Mouse (Mus musculus): ENCODE data around the gene Hspa1l.
"Not testable (repeated sequence)": the region's sequence is repeated elsewhere in the genome, so short reads cannot be mapped to it uniquely, and the experiment has no call there.

The Hspa1l gene

DNA sequence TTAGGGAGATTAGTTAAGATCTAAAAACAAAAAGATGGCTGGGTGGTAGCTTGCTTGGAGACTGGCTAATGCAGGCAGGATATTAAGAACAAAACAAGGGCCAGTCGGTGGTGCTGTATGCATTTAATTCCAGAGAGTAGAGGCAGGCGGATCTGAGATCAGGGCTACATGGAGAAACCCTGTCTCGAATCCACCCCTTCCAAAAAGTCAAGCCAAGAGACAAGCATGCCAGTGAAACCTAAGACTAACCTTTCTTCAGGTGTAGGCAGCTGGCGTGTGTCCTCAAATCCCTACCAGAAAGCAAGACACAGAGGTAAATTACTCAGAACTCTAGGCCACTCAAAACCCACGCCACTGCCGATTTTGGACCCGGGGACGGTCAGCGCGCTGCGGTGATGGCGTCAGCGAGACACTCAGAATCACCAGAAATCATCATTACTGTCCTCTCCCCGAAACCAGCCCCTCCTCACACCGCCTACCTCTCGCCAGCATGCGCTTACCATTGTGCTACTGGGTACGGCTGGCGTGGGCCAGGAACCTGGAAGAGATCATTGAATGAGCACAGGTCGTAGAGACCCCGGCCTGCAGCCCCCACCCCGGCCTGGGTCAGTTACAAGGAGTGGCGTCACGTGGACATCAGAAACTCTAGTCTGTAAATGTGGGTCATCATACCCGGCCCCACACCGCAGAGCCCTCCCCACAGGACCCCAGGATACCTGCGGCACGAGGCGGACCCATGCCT is 20.7 kb upstream of the Hspa1l start:
- no peak for DNase-seq (ENCODE audit: low spot score in 2 of 2)

DNA sequence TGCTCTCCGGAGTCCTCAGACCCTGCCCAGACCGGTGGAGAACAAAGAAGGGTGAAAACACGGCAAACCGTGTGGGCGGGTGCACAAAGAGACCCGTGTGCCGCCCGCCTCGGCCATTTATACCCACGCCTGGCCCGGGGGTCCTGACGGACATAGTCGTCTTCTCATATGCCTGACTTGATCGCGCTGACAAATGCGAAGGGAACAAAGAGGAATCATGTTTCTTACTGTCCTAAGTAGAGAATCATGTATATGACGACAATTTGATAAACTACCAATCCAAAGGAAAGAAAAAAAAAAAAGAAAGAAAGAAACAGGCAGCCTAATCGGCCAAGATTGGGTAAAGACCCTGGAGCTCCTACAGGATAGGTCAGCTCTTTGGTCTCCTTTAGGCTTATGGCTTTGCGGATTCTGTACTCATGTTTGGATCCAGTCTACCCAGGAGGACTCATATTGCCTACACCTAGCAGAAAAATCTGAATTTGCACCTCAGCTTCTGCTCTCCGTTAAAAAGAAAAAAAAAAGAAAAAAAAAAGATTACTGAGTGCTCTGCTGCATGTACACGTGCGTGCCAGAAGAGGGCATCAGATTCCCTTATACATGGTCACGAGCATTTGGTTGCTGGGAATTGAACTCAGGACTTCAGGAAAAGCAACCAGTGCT is 20.0 kb upstream of the Hspa1l start:
- DNase-seq (ENCODE audit: low spot score in 2 of 2): peak; percentile 81 to 83

DNA sequence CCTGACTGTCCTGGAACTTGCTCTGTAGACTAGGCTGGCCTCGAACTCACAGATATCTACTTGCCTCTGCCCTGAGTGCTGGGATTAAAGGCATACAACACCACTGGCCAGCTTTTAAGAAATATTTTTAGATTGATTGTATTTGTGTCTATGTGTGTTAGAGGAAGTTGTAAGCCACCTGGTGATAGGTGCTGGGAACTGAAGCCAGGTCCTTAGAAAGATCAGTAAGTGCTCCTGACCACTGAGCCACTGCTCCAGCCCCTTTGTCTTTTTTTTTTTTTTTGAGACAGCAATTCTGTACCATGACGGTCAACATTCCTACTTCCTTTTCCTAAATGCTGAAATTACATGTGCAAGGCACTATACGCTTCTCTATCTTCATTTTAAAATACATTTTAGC is 19.2 kb upstream of the Hspa1l start:
- no peak for DNase-seq (ENCODE audit: low spot score in 2 of 2)

DNA sequence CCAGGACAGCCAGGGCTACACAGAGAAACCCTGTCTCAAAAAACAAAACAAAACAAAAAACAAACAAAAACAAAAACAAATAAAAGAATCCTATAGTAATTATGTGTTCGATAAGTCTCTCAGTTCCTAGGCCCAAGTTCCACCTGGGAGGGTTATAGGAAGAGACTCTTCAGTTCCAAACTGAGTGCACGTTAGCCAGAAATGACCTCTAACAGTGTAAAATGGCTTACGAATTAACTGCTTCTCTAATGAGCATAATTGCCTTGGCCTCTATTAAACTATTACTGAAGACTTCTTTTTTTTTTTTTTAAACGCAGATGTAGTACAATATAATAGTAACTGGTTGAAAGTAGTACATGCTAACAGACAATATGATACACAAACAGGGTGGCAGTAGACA is 18.6 kb upstream of the Hspa1l start:
- DNase-seq (ENCODE audit: low spot score in 2 of 2): no peak

- DNase-seq (ENCODE audit: low spot score in 2 of 2): no peak
Measured at GRCm38 (mm10) chr17:34954831-34955230, 17.7 kb upstream of the Hspa1l start.

- DNase-seq (ENCODE audit: low spot score in 2 of 2): no peak
Measured at GRCm38 (mm10) chr17:34955884-34956283, 16.6 kb upstream of the Hspa1l start.

DNA sequence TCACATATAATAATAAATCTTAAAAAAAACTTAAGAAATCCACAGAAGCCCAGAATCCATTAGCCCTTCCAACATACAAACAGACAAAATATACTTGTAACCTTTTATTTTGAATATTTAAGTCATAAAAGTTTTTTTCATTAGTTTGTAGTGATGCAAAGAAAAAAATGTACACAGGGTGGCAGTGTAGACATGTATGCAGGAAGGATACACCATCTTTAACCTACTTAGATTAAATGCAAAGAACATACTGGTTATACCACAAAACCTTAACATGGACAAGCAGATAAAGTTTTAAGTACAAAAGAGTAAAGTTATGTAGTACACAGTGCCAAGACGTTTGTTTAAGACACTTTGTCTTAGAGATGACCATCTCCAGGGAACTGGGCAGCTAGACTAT is 16.2 kb upstream of the Hspa1l start:
- DNase-seq (ENCODE audit: low spot score in 2 of 2): no peak

DNA sequence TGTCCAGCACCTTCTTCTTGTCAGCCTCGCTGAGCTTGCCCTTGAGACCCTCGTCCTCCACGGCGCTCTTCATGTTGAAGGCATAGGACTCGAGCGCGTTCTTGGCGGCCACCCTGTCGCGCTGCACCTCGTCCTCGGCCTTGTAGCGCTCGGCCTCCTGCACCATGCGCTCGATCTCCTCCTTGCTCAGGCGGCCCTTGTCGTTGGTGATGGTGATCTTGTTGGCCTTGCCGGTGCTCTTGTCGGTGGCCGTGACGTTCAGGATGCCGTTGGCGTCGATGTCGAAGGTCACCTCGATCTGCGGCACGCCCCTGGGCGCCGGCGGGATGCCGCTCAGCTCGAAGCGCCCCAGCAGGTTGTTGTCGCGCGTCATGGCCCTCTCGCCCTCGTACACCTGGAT is 15.2 kb upstream of the Hspa1l start:
- not testable (repeated sequence) for DNase-seq (ENCODE audit: low spot score in 2 of 2)

- not testable (repeated sequence) for DNase-seq (ENCODE audit: low spot score in 2 of 2)
Measured at GRCm38 (mm10) chr17:34957966-34958365, 14.5 kb upstream of the Hspa1l start.

GRCm38 (mm10) chr17:34958734-34959129 is 13.8 kb upstream of the Hspa1l start:
- not testable (repeated sequence) for DNase-seq (ENCODE audit: low spot score in 2 of 2)

DNA sequence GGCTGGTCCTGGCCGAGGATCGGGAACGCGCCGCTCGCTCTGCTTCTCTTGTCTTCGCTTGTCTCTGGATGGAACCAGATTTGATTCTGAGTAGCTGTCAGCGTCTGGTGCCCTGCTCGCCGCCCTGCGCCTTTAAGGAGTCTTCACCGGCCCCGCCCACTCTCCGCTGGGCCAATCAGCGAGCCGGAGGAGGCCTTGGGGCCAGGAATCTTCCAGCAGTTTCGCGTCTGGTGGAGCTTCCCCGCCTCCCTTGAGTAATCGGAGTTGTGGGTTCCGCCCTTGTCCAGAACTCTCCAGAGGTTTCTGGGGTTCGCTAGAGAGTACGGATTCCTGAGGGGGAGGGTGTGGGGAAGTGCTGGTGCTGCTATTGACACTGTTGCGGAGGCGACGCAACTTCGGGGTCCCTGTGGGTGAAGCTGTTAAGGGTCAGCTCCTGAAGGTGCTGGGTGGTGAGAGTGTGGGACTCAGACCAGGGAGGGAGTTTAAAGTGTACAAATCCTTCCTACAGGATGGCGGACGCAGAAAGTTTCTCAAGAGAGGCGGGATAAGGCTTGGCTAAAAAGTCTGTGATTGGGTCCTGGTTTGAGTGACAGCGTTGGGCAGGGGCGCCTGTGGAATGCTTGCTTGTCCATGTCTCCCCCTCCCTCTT is 13.2 kb upstream of the Hspa1l start, which contains the start of gene Hspa1b:
TSS of gene Hspa1b (minus strand) at position 109 of the 649 bp plus-strand sequence.
- peak; percentile 94 for DNase-seq (ENCODE audit: low spot score in 2 of 2)

DNA sequence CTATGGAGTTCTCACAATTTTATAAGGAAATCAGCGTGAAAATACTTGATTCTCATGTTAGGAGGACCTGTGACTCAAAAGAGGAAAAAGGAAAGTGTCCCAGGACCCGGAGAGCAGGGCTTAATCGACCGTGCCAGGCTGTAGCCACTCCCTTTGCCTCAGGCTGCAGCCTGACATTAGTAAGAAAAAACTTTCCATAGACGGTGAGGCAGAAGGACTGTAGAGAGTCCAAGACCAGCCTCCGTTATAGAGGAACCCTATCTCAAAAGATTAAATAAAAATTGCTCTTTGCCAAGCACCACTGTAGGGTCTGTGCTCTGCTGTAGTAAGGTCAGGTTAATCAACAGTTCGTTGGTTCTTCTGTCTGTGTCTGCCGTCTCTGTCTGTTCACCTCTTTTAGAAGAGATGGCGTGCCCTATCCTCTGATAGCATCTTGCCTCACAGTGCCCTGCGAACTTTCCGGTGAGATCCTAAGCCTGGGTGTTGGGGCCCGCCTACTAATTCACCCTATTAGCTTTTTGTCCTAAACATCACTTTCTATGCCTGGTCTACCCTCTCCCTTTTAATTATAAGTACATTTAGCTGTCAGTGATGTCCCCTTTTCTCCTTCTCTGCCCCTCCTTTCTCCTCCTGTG is 12.5 kb upstream of the Hspa1l start:
- DNase-seq (ENCODE audit: low spot score in 2 of 2): peak in 1 of 2 experiments; percentile 72

DNA sequence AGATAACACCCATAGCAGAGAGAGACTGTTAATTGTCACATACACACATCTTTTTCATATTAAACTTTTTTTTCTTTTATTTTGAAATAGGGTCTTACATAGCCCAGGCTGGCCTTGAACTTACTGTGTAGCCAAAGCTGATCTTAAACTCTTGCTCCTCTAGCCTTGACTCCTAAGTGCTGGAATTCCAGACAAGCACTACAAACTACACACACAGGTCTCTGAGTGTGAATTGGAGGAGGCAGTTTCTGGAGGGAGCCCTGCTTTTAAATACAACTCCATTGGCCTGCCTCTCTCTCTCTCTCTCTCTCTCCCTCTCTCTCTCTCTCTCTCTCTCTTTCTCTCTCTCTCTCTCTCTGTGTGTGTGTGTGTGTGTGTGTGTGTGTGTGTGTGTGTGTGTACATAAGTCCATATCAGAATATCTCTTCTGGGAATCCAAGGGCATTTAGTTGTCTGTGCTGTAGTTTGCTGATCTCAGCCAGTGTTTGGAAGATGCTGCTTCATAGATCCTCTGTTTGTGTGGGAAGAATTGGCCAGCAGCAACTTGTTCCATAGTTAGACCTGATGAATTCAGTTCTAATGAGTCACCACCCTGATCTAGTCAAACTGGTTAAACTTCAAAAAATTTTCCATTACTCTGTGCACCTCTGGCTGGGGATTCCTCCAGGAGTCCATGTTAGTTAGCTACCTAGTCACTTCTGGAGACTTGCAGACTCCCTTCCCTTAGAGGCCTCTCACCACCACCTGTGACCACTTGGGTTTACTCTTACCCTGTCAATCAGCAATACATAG is 11.6 kb upstream of the Hspa1l start:
- peak in 1 of 2 experiments; percentile 32 for DNase-seq (ENCODE audit: low spot score in 2 of 2)

DNA sequence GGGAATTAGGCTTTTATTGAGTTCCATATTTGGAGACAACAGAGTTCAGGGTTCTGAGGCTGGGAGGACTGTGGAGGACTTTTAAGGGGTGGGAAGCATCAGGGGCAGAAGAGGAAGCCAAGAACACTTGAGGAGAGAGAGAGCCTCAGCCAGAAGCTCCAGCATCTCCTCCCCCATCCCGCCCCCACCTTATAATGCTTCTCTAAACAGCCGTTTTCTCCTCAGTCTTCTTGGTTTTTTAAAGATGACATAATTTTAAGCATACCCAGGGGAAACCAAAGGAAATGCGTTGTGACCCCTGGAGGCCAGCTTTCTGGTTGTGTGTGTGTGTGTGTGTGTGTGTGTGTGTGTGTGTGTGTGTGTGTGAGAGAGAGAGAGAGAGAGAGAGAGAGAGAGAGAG is 10.4 kb upstream of the Hspa1l start:
- peak in 1 of 2 experiments; percentile 44 for DNase-seq (ENCODE audit: low spot score in 2 of 2)

DNA sequence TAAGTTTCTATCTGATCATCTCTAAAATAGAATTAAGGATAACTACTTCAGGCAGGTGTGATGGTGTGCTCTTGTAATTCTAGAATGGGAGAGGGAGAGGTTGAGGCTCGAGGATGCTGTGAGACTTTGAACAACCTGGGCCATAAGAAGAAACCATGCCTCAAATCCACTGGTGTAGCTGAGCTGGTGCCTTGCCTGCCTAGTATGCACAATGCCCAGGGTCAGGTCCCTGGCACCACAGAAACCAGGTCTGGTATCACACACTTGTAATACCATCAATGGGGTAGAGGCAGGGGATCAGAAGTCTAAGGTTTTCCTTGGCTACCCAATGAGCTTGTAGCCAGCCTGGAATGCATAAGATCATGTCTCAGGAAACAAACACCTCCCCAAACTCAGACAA is 9.7 kb upstream of the Hspa1l start:
- no peak for DNase-seq (ENCODE audit: low spot score in 2 of 2)

DNA sequence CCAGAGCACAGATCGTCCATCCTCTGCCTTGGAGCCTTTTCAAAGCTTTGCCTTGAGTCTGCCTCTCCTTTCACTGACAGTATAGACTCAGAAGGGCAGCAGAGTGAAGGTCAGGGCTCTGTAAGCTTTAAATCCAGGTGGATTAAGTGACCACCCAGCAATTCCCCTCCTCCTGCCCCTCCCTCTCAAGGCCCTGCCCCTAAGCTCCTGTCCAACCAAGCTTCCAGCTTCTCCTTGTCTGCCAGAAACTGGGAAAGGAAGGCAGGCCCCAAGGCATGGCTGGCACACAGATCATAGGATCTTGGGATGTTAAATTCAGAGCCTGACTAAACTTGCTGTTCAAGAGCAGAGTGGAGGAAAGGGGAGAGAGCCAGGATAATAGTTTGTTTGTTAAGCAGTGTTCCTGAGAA is 7.9 kb upstream of the Hspa1l start:
- no peak for DNase-seq (ENCODE audit: low spot score in 2 of 2)

GRCm38 (mm10) chr17:34965627-34966026 is 6.9 kb upstream of the Hspa1l start:
- peak in 1 of 2 experiments; percentile 41 for DNase-seq (ENCODE audit: low spot score in 2 of 2)

DNA sequence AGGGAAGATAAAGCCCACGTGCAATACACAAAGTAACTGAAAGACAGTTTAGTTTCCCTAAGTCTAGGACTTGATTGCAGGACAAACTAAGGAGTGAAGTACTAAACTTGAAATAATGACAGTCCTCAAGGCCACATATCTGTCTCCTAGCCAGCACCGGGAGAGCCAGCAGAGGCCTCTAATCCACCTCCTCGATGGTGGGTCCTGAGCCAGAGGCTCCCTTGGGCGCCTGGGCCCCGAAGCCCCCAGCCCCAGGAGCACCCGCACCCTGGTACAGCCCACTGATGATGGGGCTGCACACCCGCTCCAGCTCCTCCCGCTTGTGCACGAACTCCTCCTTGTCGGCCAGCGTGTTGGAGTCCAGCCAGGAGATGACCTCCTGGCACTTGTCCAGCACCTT is 2.7 kb upstream of the Hspa1l start, which contains the start of gene Gm20481:
TSS of gene Gm20481 (plus strand) at position 91 of the 400 bp plus-strand sequence.
- DNase-seq (ENCODE audit: low spot score in 2 of 2): not testable (repeated sequence)

DNA sequence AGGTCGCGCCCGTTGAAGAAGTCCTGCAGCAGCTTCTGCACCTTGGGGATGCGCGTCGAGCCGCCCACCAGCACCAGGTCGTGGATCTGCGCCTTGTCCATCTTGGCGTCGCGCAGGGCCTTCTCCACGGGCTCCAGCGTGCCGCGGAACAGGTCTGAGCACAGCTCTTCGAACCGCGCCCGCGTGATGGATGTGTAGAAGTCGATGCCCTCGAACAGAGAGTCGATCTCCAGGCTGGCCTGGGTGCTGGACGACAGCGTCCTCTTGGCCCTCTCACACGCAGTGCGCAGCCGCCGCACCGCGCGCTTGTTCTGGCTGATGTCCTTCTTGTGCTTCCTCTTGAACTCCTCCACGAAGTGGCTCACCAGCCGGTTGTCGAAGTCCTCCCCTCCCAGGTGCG is 1.7 kb upstream of the Hspa1l start:
- not testable (repeated sequence) for DNase-seq (ENCODE audit: low spot score in 2 of 2)

DNA sequence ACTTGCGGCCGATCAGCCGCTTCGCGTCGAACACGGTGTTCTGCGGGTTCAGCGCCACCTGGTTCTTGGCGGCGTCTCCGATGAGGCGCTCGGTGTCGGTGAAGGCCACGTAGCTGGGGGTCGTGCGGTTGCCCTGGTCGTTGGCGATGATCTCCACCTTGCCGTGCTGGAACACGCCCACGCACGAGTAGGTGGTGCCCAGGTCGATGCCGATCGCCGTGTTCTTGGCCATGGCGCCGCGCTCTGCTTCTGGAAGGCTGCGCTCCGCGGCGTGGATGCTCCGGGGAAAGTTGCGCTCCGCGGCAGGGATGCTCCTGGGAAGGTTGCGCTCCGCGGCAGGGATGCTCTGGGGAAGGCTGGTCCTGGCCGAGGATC is 822 bp upstream of the Hspa1l start:
- DNase-seq (ENCODE audit: low spot score in 2 of 2): not testable (repeated sequence)

Data from heart, adult 9 months (tissue).